Mouse (Mus musculus): ENCODE results near the gene Actl6a. TPM values are rescaled to one million over a fixed set of nuclear protein-coding genes. Genes with fewer than 3 reads are reported as not detected.
"Not testable (repeated sequence)": the region's sequence is repeated elsewhere in the genome, so short reads cannot be mapped to it uniquely, and the experiment has no call there.

Gene Actl6a
- polyA plus RNA-seq (2015; fragmentation: Nextera tagmentation; extraction: Ambion mirVana): 164 and 171 TPM in 2 replicates

GRCm38 (mm10) chr3:32705647-32706348 lies at the start of gene Actl6a:
Gene Actl6a, plus strand, starts transcription at chr3:32706298.
- not testable (repeated sequence) for DNase-seq (ENCODE audit: low spot score)

- no peak for DNase-seq (ENCODE audit: low spot score)
Measured at GRCm38 (mm10) chr3:32656398-32656994, 49.6 kb upstream of the Actl6a start.

DNA sequence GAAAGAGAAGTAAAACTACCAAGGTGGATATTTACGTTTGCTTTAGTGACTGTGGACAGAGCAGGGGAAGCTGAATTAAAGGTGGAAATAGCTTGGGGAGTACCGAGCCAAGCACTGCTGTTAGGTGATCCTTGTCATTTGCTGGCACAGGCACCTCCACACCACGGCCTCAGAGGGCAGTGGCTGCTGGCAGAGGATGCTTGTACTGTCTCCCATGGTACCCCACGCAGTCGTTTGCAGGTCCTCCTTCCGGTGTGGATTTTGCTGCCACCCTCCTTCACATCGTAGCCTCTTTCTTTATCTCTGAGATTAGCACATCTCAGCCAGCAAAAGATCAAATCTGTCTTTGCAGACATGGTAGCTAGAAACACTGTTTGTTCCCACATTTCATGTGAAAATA lies 47.7 kb upstream of the Actl6a start:
- no peak for DNase-seq (ENCODE audit: low spot score)

GRCm38 (mm10) chr3:32658821-32659220 lies 47.3 kb upstream of the Actl6a start:
- DNase-seq (ENCODE audit: low spot score): no peak

DNA sequence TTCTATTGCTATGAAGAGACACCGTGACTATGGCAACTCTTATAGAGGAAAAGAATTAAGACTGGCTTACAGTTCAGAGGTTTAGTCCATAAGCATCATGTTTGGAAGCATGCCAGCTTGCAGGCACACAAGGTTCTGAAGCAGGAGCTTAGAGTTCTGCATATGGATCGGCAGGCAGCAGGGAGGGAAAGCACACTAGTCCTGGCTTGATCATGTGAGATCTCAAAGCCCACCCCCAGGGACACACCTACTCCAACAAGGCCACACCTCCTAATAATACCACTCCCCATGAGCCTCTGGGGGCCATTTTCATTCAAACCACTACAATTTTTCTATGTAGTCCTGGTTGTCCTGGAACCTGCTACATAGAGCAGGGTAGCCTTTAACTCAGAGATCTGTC lies 46.6 kb upstream of the Actl6a start:
- DNase-seq (ENCODE audit: low spot score): no peak

- no peak for DNase-seq (ENCODE audit: low spot score)
Measured at GRCm38 (mm10) chr3:32660276-32660675, 45.8 kb upstream of the Actl6a start.

DNA sequence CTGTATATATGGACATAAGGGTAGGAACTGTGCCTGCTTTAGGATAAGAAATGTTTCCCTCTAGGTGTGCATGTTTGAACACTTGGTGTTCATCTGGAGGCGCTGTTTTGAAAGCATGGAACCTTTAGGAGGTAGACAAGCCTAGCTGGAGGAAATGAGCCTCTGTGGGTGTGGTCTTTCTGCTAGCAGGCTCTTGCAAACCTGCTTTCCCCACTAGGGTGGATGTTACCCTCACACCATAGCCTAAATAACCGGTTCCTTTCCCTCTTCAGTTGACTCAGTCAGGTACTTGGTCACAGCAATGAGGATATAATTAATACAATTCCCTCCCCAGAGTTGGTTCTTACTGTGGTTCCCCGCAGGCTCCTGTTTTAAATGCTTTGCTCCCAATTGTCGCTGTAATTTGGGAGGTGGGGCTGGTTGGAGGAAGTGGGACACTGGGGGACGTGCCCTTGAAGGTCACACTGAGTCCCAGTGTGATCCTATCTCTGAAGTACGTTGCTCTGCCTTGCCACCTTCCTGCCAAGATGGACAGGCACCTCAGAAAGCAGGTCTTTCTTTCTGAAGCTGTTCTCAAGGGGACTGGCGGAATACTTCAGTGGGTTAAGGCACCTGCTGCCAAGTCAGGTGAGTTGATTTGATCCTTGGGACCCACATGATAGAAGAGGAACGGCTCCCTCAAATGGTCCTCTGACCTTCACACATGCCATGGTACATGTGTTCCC lies 45.1 kb upstream of the Actl6a start:
- DNase-seq (ENCODE audit: low spot score): peak; percentile 17

DNA sequence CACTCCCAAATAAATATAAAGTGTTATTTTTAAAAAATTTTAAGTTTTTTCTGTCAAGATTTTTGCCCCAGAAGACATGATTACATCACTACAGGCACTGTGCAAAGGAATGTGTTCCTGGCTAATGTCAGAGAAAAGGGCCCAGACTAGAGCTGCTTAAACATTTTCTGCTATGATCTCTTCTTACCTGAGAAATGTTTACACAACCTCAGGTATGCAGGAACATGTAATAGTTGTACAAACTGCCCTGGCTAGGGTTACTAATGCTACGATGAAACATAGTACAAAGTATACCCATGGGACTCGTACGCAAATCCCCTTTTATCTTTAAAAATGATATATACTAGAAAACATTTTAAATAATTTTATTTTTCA lies 44.6 kb upstream of the Actl6a start:
- DNase-seq (ENCODE audit: low spot score): no peak

GRCm38 (mm10) chr3:32668256-32668959 lies 37.7 kb upstream of the Actl6a start:
- no peak for DNase-seq (ENCODE audit: low spot score)

DNA sequence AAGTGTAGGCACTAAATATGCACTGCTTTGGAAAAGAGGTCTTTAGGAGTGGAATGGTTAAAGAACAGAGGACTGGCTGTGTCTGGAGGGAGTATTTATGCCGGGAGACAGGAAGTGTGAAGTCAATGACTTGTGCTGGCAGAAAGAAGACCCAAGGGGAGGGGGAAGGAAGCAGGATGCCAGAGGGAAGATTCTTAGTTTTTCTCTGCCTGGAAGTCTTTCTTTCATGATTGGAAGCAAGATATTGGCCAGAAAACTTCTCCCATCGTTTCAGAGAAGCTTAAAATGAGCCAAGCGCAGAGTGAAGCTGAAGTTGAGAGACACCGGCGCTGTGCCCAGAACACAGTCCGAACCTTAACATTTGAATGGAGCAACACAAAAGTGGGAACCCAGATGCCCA lies 36.9 kb upstream of the Actl6a start:
- DNase-seq (ENCODE audit: low spot score): no peak

DNA sequence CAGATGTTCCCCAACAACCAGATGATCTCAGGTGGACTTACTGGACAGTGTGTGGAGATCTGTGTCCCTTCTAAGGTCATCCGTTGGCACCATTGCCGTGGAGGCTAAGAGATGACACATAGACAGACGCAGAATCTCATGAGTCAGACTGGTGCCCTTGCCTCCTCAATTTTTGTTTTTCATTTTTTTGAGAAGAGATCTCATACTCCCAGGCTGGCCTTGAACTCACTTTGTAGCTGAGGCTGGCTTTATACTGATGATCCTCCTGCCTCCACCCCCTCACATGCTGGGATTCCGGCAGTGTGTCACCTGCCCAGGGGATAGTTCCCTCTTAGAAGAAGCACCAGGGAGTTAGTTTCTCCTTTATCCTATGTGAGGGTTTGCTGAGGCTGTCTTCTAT lies 35.9 kb upstream of the Actl6a start:
- DNase-seq (ENCODE audit: low spot score): no peak

- DNase-seq (ENCODE audit: low spot score): no peak
Measured at GRCm38 (mm10) chr3:32673151-32673550, 32.9 kb upstream of the Actl6a start.

DNA sequence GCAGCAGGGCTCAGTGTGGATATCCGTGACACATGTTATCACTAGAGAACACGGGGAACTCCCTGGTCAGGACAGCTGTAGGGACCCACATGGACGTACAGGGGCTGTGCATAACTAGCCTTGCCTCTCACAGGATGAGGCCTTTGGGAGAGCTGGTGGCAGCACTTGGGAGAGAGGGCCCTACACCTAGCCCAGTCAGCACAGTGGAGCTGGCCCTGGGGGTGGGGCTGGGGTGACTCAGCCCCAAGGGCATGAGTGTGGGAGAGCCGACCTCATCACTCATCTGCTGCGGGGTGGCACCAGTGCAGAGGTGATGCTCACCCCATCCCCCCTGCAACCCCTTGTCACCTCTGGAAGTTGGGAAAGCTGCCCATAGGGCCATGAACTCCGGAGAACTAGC lies 29.7 kb upstream of the Actl6a start:
- DNase-seq (ENCODE audit: low spot score): no peak

DNA sequence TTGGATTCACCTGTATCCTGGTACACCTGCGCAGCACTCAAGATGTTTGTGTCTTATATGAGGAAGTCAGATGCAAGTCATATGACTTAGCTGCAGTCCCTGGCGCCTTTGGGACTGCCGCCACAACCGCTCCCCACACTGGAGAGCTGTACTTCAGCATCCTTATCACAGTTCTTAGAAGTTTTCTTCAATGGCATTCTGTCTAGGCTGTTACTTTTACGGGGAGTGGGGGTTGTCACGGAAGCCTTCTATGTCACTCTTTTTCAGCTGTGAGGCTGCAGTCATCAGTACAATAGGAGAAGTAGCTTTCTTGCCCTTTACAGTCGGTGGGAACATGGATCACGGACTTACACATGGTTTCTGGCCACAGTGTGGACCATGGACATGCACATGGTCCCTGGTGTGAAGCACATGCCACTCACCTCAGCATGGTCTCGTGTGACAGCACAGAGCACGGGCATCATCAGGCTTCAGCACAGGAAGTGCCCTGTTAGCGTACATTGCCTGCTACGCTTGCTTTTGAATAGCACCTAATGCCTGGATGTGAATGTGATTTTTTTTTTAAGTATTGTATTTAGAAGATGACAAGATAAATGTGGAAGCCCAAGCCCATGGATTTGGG lies 23.1 kb upstream of the Actl6a start:
- DNase-seq (ENCODE audit: low spot score): no peak

DNA sequence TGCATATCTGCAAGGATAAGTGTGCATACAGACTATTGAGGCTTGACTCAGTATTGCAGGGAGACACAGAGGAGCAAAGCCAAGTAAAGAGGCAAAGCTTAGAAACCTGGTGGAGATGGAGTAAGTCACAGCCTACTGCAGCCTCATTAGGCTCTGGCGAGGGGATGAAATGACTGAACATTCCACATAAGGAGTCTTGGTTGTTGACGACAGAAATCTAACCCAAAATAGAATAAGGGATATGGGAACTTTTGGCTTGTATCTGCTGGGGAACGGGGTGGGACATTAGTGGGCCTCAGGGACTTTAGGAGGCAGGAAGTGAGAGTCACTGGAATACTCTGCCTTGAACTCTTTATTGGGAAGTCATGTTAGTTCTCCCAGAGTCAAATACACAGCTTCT lies 21.5 kb upstream of the Actl6a start:
- no peak for DNase-seq (ENCODE audit: low spot score)

DNA sequence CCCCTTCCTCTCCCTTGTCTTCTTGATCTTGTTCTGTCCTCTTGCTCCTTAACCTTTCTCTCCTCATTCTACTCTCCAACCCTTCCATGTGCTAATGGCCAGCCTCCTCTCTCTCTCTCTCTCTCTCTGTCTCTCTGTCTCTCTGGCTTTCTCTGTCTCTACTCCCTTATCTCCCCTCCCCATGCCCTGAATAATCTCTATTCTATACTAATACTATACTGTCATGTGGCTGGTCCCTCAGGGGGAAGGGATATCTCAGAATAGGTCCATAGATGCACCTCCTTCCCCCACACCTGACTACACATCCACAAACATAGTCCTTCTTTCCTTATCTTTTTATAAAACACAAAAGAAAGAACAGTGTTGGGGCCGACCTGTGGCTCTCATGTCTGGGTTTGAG lies 19.6 kb upstream of the Actl6a start:
- DNase-seq (ENCODE audit: low spot score): no peak

DNA sequence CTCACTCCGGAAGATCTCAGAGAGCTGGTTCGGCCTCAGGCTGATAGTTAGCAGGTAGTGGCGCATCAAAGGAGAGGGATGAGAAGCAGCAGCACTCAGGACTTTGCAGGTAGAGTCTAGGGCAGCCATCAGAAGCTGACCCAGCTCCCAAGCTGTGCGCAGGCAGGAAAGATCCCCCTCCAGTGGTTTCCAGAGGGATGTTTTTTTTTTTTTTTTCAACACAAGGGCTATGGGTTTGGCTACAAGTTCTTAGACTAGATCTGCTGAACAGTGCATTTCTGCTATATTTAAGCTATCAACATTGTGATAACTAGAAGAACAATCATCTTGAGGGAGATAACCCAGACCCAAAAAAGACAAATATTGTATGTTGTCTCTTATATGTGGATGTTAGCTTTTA lies 18.9 kb upstream of the Actl6a start:
- DNase-seq (ENCODE audit: low spot score): no peak

GRCm38 (mm10) chr3:32689567-32689999 lies 16.5 kb upstream of the Actl6a start:
- DNase-seq (ENCODE audit: low spot score): no peak

DNA sequence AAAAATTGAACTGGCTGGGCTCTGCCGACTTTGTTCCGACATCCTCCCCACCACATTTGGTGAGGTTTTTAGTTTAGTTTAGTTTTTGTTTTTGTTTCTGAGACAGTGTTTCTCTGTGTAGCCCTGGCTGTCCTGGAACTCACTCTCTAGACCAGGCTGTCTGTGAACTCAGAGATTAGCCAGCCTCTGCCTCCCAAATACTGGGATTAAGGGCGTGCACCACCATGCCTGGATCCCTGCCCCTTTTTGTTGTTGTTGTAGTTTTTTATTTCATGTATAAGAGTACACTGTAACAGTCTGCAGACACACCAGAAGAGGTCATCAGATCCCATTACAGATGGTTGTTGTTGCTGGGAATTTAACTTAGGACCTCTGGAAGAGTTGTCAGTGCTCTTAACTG lies 16.1 kb upstream of the Actl6a start:
- DNase-seq (ENCODE audit: low spot score): no peak

- DNase-seq (ENCODE audit: low spot score): no peak
Measured at GRCm38 (mm10) chr3:32690901-32691300, 15.2 kb upstream of the Actl6a start.

DNA sequence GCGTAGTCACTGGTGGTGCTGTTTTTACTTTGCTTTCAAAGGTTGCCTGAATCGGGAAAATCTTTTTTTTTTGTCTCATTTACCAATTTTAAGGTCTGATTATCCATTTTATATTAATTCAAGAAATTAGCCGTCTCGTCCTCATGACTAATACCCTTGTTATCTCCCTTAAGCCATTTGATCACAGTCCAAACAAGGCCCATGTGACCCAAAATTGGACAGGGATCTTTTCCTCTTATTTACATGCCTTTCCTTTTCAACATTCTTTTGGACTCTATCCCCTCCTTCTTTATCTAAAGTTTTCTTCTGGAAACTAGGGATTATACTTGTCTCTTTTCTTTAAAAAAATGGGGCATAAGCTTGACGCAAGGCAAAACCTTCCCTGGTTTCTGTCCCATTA lies 14.3 kb upstream of the Actl6a start:
- no peak for DNase-seq (ENCODE audit: low spot score)

GRCm38 (mm10) chr3:32694211-32694610 lies 11.9 kb upstream of the Actl6a start:
- no peak for DNase-seq (ENCODE audit: low spot score)
